Mouse (Mus musculus) hindbrain, embryonic 13.5 days (tissue): ENCODE measurements around the gene Tssc4. TPM values are rescaled to one million over a fixed set of nuclear protein-coding genes. Genes with fewer than 3 reads are reported as not detected.

Experiments
- ATAC-seq: fragments of 200-750 bp; cut with Nextera tagmentation; 2 replicates; pipeline ENCODE4 v1.8.0; 2017; ENCODE audit warnings: moderate TSS enrichment; ENCODE audit not compliant: low FRiP score
- H3K27ac ChIP-seq: fragments of 300-500 bp; sonication (generic); 2 replicates; pipeline ENCODE4 v1.5.1; 2015; ENCODE audit warnings: inconsistent platforms, mild to moderate bottlenecking, moderate library complexity
- H3K27me3 ChIP-seq: fragments of 300-500 bp; sonication (generic); 2 replicates; pipeline ENCODE4 v1.6.1; 2015; ENCODE audit warnings: mild to moderate bottlenecking, inconsistent platforms
- H3K36me3 ChIP-seq: fragments of 300-500 bp; sonication (generic); 2 replicates; pipeline ENCODE4 v1.6.1; 2015; ENCODE audit warnings: mild to moderate bottlenecking, inconsistent platforms
- H3K4me1 ChIP-seq: fragments of 300-500 bp; sonication (generic); replicated peaks from 2 replicates; pipeline ENCODE4 v1.6.1; 2015; ENCODE audit warnings: inconsistent platforms
- H3K4me2 ChIP-seq: fragments of 300-500 bp; sonication (generic); 2 replicates; pipeline ENCODE4 v1.6.1; 2015; ENCODE audit warnings: inconsistent platforms, mild to moderate bottlenecking, moderate library complexity
- H3K4me3 ChIP-seq: fragments of 300-500 bp; sonication (generic); 2 replicates; pipeline ENCODE4 v1.5.1; 2015; ENCODE audit warnings: mild to moderate bottlenecking, inconsistent platforms
- H3K9ac ChIP-seq: fragments of 300-500 bp; sonication (generic); 2 replicates; pipeline ENCODE4 v1.6.1; 2015; ENCODE audit warnings: mild to moderate bottlenecking, inconsistent platforms
- H3K9me3 ChIP-seq: fragments of 300-500 bp; sonication (generic); 2 replicates; pipeline ENCODE4 v1.6.1; 2016; ENCODE audit warnings: inconsistent platforms
- WGBS: fragments of 180-500 bp; shearing (Covaris S2); methylation state at CpG from one replicate; pipeline ENCODE4 v1.1.7; 2015; 5-methylcytosine and 5-hydroxymethylcytosine counted together
- polyA plus RNA-seq: library from polyadenylated mRNA; unstranded; fragments of >200 nt; fragmentation: Nextera tagmentation; extraction: Ambion mirVana; gene quantifications from 2 replicates; pipeline ENCODE4 v1.2.1, GENCODE M21; 2015

Gene Tssc4
- polyA plus RNA-seq, 1 experiment from 2014 or later, result 90.8 TPM

GRCm38 (mm10) chr7:143106672-143107465 lies 37.8 kb downstream of the Tssc4 start:
- Histone ChIP-seq H3K27me3 (peaks cover 71% of the 10 kb centered on the region), H3K9me3 (no peaks in the 10 kb centered on the region), H3K36me3 (no peaks in the 10 kb centered on the region), H3K4me3 (peak overlapping the region; percentile 32), H3K27ac (no peak overlapping the region), H3K4me1 (peaks cover 9% of the 10 kb centered on the region), H3K4me2 (peak overlapping the region; percentile 54), H3K9ac (no peak overlapping the region)
- WGBS, result 11% methylated on average over 42 of the region's 57 CpGs
- no peak for ATAC-seq

- Histone ChIP-seq H3K4me1 (peaks cover 9% of the 10 kb centered on the region), H3K36me3 (no peaks in the 10 kb centered on the region), H3K9me3 (no peaks in the 10 kb centered on the region), H3K27me3 (peaks cover 72% of the 10 kb centered on the region), H3K4me2 (no peak overlapping the region), H3K4me3 (no peak overlapping the region), H3K9ac (no peak overlapping the region), H3K27ac (no peak overlapping the region)
- no peak for ATAC-seq
- WGBS, result 44% methylated on average over 5 of the region's 5 CpGs
These were observed 39.2 kb downstream of the Tssc4 start for GRCm38 (mm10) chr7:143108200-143108599.

- peaks cover 9% of the 10 kb centered on the region for H3K4me1 ChIP-seq
- H3K9ac ChIP-seq, result no peak overlapping the region
- no peak overlapping the region for H3K27ac ChIP-seq
- H3K4me3 ChIP-seq, result no peak overlapping the region
- no peak for ATAC-seq
- WGBS, result 35% methylated on average over 3 of the region's 3 CpGs
- peaks cover 67% of the 10 kb centered on the region for H3K27me3 ChIP-seq
- no peaks in the 10 kb centered on the region for H3K36me3 ChIP-seq
- no peaks in the 10 kb centered on the region for H3K9me3 ChIP-seq
- no peak overlapping the region for H3K4me2 ChIP-seq
These were observed 40.1 kb downstream of the Tssc4 start for GRCm38 (mm10) chr7:143108996-143109660.

- Histone ChIP-seq H3K27ac (no peak overlapping the region), H3K9ac (no peak overlapping the region), H3K27me3 (peaks cover 65% of the 10 kb centered on the region), H3K4me1 (peaks cover 9% of the 10 kb centered on the region), H3K4me2 (no peak overlapping the region), H3K4me3 (no peak overlapping the region), H3K36me3 (no peaks in the 10 kb centered on the region), H3K9me3 (no peaks in the 10 kb centered on the region)
- WGBS, result 61% methylated on average over 3 of the region's 3 CpGs
- ATAC-seq, result no peak
These were observed 40.6 kb downstream of the Tssc4 start for GRCm38 (mm10) chr7:143109696-143110095.

GRCm38 (mm10) chr7:143110803-143111202 lies 41.8 kb downstream of the Tssc4 start:
- Histone ChIP-seq H3K9ac (no peak overlapping the region), H3K4me1 (peaks cover 9% of the 10 kb centered on the region), H3K27ac (no peak overlapping the region), H3K4me2 (no peak overlapping the region), H3K9me3 (no peaks in the 10 kb centered on the region), H3K4me3 (no peak overlapping the region), H3K27me3 (peaks cover 54% of the 10 kb centered on the region), H3K36me3 (no peaks in the 10 kb centered on the region)
- WGBS, result 78% methylated on average over 1 of the region's 1 CpGs
- no peak for ATAC-seq

- Histone ChIP-seq H3K9ac (no peak overlapping the region), H3K4me2 (no peak overlapping the region), H3K9me3 (no peaks in the 10 kb centered on the region), H3K36me3 (no peaks in the 10 kb centered on the region), H3K27ac (no peak overlapping the region), H3K27me3 (peaks cover 45% of the 10 kb centered on the region), H3K4me3 (no peak overlapping the region), H3K4me1 (peaks cover 9% of the 10 kb centered on the region)
- 75% methylated on average over 4 of the region's 4 CpGs for WGBS
- no peak for ATAC-seq
These were observed 42.7 kb downstream of the Tssc4 start for GRCm38 (mm10) chr7:143111719-143112118.

GRCm38 (mm10) chr7:143112395-143112794 lies 43.3 kb downstream of the Tssc4 start:
- no peak overlapping the region for H3K4me2 ChIP-seq
- WGBS, result 45% methylated on average over 1 of the region's 1 CpGs
- H3K4me1 ChIP-seq, result peaks cover 2% of the 10 kb centered on the region

GRCm38 (mm10) chr7:143114773-143115172 lies 45.7 kb downstream of the Tssc4 start:
- H3K36me3 ChIP-seq, result no peaks in the 10 kb centered on the region
- H3K9me3 ChIP-seq, result no peaks in the 10 kb centered on the region
- H3K9ac ChIP-seq, result no peak overlapping the region
- H3K27ac ChIP-seq, result no peak overlapping the region
- no peak overlapping the region for H3K4me3 ChIP-seq
- no peak for ATAC-seq
- H3K27me3 ChIP-seq, result peaks cover 14% of the 10 kb centered on the region
- peaks cover 4% of the 10 kb centered on the region; the same call in 1 of the 2 replicates for H3K4me1 ChIP-seq
- no peak overlapping the region for H3K4me2 ChIP-seq

More at GRCm38 (mm10) chr7:143112395-143112794, 43.3 kb downstream of the Tssc4 start:
- no peak for ATAC-seq
- Histone ChIP-seq H3K9me3 (no peaks in the 10 kb centered on the region), H3K27ac (no peak overlapping the region), H3K36me3 (no peaks in the 10 kb centered on the region), H3K9ac (no peak overlapping the region), H3K4me3 (no peak overlapping the region), H3K27me3 (peaks cover 38% of the 10 kb centered on the region)

GRCm38 (mm10) chr7:143116521-143116920 lies 47.5 kb downstream of the Tssc4 start:
- peaks cover 12% of the 10 kb centered on the region; the same call in 1 of the 2 replicates for H3K4me1 ChIP-seq
- H3K9ac ChIP-seq, result no peak overlapping the region
- H3K9me3 ChIP-seq, result no peaks in the 10 kb centered on the region
- no peak overlapping the region for H3K27ac ChIP-seq
- peaks cover 4% of the 10 kb centered on the region; the same call in 1 of the 2 replicates for H3K27me3 ChIP-seq
- 87% methylated on average over 5 of the region's 5 CpGs for WGBS
- H3K4me3 ChIP-seq, result no peak overlapping the region
- no peaks in the 10 kb centered on the region for H3K36me3 ChIP-seq
- ATAC-seq, result no peak
- H3K4me2 ChIP-seq, result no peak overlapping the region

- H3K4me3 ChIP-seq, result no peak overlapping the region
- no peak overlapping the region for H3K4me2 ChIP-seq
- H3K27ac ChIP-seq, result no peak overlapping the region
- no peaks in the 10 kb centered on the region for H3K36me3 ChIP-seq
- no peaks in the 10 kb centered on the region for H3K9me3 ChIP-seq
- 25% methylated on average over 1 of the region's 1 CpGs for WGBS
- H3K4me1 ChIP-seq, result peaks cover 17% of the 10 kb centered on the region; the same call in 1 of the 2 replicates
- ATAC-seq, result no peak
- H3K9ac ChIP-seq, result no peak overlapping the region
- H3K27me3 ChIP-seq, result no peaks in the 10 kb centered on the region
These were observed 50.4 kb downstream of the Tssc4 start for GRCm38 (mm10) chr7:143119407-143119806.

- ATAC-seq, result no peak
- no peaks in the 10 kb centered on the region for H3K9me3 ChIP-seq
- no peaks in the 10 kb centered on the region for H3K27me3 ChIP-seq
- peaks cover 21% of the 10 kb centered on the region; the same call in 1 of the 2 replicates for H3K4me1 ChIP-seq
- no peak overlapping the region for H3K9ac ChIP-seq
- H3K27ac ChIP-seq, result no peak overlapping the region
- H3K36me3 ChIP-seq, result no peaks in the 10 kb centered on the region
- 78% methylated on average over 3 of the region's 3 CpGs for WGBS
- H3K4me3 ChIP-seq, result no peak overlapping the region
- no peak overlapping the region for H3K4me2 ChIP-seq
These were observed 50.8 kb downstream of the Tssc4 start for GRCm38 (mm10) chr7:143119826-143120225.
